Mouse (Mus musculus): ENCODE measurements around the gene Sh3bp2. TPM values are rescaled to one million over a fixed set of nuclear protein-coding genes. Genes with fewer than 3 reads are reported as not detected.
A peak's percentile ranks its signal among the peaks of the same experiment; 100 is the strongest.
"Not testable (repeated sequence)": the region's sequence is repeated elsewhere in the genome, so short reads cannot be mapped to it uniquely, and the experiment has no call there.

Gene Sh3bp2
- total and polyA plus RNA-seq, 3 experiments: 2.7 to 4.4 (median 3.1) TPM

- DNase-seq: peak; percentile 97 to 98
- Histone ChIP-seq H3K4me3 (peak within 1 kb of the TSS; percentile 84), H3K4me1 (ENCODE audit: control insufficient read depth, insufficient read depth, low read length) (peaks cover 5% of the 10 kb centered on the region), H3K27me3 (ENCODE audit: control insufficient read depth, insufficient read depth, low read length) (no peaks in the 10 kb centered on the region), H3K36me3 (ENCODE audit: control insufficient read depth, insufficient read depth, low read length) (peaks cover 8% of the 10 kb centered on the region), H3K79me2 (replicated peaks; ENCODE audit: control insufficient read depth, insufficient read depth, low read length) (peaks cover 10% of the 10 kb centered on the region), H3K27ac (peak within 1 kb of the TSS; percentile 97), H3K9ac (ENCODE audit: low read depth, low read length) (peak within 1 kb of the TSS; percentile 95)
- TF ChIP-seq EP300 (IDR thresholded peaks at IDR 0.05; ENCODE audit: insufficient read depth, low read depth, low read length) (peak; percentile 64; the same call in 1 of the 2 replicates), POLR2A (IDR thresholded peaks at IDR 0.05; ENCODE audit: insufficient read depth, low read depth, low read length) (peak; percentile 99), CTCF (IDR thresholded peaks at IDR 0.05) (peak; percentile 48)
- intact Hi-C loops (cut with DNase I): no loop called here
- under 1% methylated on average over 82 of the region's 84 CpGs for WGBS
Measured at GRCm38 (mm10) chr5:34573268-34574221, 47.9 kb downstream of the Sh3bp2 start, which contains the start of gene Add1. Gene Add1 (plus strand): TSS chr5:34573664.

GRCm38 (mm10) chr5:34574721-34575120 lies 49.1 kb downstream of the Sh3bp2 start:
- intact Hi-C loops (cut with DNase I): no loop called here
- peaks cover 7% of the 10 kb centered on the region for H3K4me1 ChIP-seq (ENCODE audit: control insufficient read depth, insufficient read depth, low read length)
- WGBS: 23% methylated on average over 10 of the region's 10 CpGs
- H3K27ac ChIP-seq: peak overlapping the region; percentile 97
- H3K36me3 ChIP-seq (ENCODE audit: control insufficient read depth, insufficient read depth, low read length): peaks cover 8% of the 10 kb centered on the region
- TF ChIP-seq EP300 (IDR thresholded peaks at IDR 0.05; ENCODE audit: insufficient read depth, low read depth, low read length) (no peak), POLR2A (IDR thresholded peaks at IDR 0.05; ENCODE audit: insufficient read depth, low read depth, low read length) (no peak), CTCF (IDR thresholded peaks at IDR 0.05) (no peak)
- H3K9ac ChIP-seq (ENCODE audit: low read depth, low read length): peak overlapping the region; percentile 41; the same call in 1 of the 2 replicates
- H3K79me2 ChIP-seq (replicated peaks; ENCODE audit: control insufficient read depth, insufficient read depth, low read length): peaks cover 14% of the 10 kb centered on the region
- H3K4me3 ChIP-seq: peak overlapping the region; percentile 84
- DNase-seq: no peak
- H3K27me3 ChIP-seq (ENCODE audit: control insufficient read depth, insufficient read depth, low read length): no peaks in the 10 kb centered on the region

GRCm38 (mm10) chr5:34576286-34576685 lies 50.6 kb downstream of the Sh3bp2 start:
- Histone ChIP-seq H3K27ac (no peak overlapping the region), H3K4me1 (ENCODE audit: control insufficient read depth, insufficient read depth, low read length) (peaks cover 9% of the 10 kb centered on the region), H3K9ac (ENCODE audit: low read depth, low read length) (no peak overlapping the region), H3K79me2 (replicated peaks; ENCODE audit: control insufficient read depth, insufficient read depth, low read length) (peaks cover 16% of the 10 kb centered on the region), H3K27me3 (ENCODE audit: control insufficient read depth, insufficient read depth, low read length) (no peaks in the 10 kb centered on the region), H3K36me3 (ENCODE audit: control insufficient read depth, insufficient read depth, low read length) (peaks cover 8% of the 10 kb centered on the region), H3K4me3 (no peak overlapping the region)
- TF ChIP-seq POLR2A (IDR thresholded peaks at IDR 0.05; ENCODE audit: insufficient read depth, low read depth, low read length) (no peak), CTCF (IDR thresholded peaks at IDR 0.05) (no peak), EP300 (IDR thresholded peaks at IDR 0.05; ENCODE audit: insufficient read depth, low read depth, low read length) (no peak)
- 90% methylated on average over 1 of the region's 1 CpGs for WGBS
- DNase-seq: no peak
- intact Hi-C loops (cut with DNase I): no loop called here

- Histone ChIP-seq H3K27me3 (ENCODE audit: control insufficient read depth, insufficient read depth, low read length) (no peaks in the 10 kb centered on the region), H3K4me3 (no peak overlapping the region), H3K4me1 (ENCODE audit: control insufficient read depth, insufficient read depth, low read length) (peaks cover 20% of the 10 kb centered on the region), H3K9ac (ENCODE audit: low read depth, low read length) (no peak overlapping the region), H3K27ac (no peak overlapping the region), H3K36me3 (ENCODE audit: control insufficient read depth, insufficient read depth, low read length) (peaks cover 16% of the 10 kb centered on the region), H3K79me2 (replicated peaks; ENCODE audit: control insufficient read depth, insufficient read depth, low read length) (peaks cover 16% of the 10 kb centered on the region)
- DNase-seq: no peak
- 97% methylated on average over 7 of the region's 7 CpGs for WGBS
- intact Hi-C loops (cut with DNase I): no loop called here
- TF ChIP-seq CTCF (IDR thresholded peaks at IDR 0.05) (no peak), EP300 (IDR thresholded peaks at IDR 0.05; ENCODE audit: insufficient read depth, low read depth, low read length) (no peak), POLR2A (IDR thresholded peaks at IDR 0.05; ENCODE audit: insufficient read depth, low read depth, low read length) (no peak)
Measured at GRCm38 (mm10) chr5:34578038-34578655, 52.5 kb downstream of the Sh3bp2 start.

- no peak overlapping the region for H3K9ac ChIP-seq (ENCODE audit: low read depth, low read length)
- peaks cover 24% of the 10 kb centered on the region for H3K4me1 ChIP-seq (ENCODE audit: control insufficient read depth, insufficient read depth, low read length)
- H3K27me3 ChIP-seq (ENCODE audit: control insufficient read depth, insufficient read depth, low read length): no peaks in the 10 kb centered on the region
- H3K79me2 ChIP-seq (replicated peaks; ENCODE audit: control insufficient read depth, insufficient read depth, low read length): peaks cover 21% of the 10 kb centered on the region
- intact Hi-C loops (cut with DNase I): no loop called here
- WGBS: 63% methylated on average over 3 of the region's 3 CpGs
- peaks cover 16% of the 10 kb centered on the region for H3K36me3 ChIP-seq (ENCODE audit: control insufficient read depth, insufficient read depth, low read length)
- no peak overlapping the region for H3K27ac ChIP-seq
- TF ChIP-seq CTCF (IDR thresholded peaks at IDR 0.05) (no peak), EP300 (IDR thresholded peaks at IDR 0.05; ENCODE audit: insufficient read depth, low read depth, low read length) (no peak), POLR2A (IDR thresholded peaks at IDR 0.05; ENCODE audit: insufficient read depth, low read depth, low read length) (no peak)
- no peak overlapping the region for H3K4me3 ChIP-seq
- DNase-seq: no peak
Measured at GRCm38 (mm10) chr5:34579377-34579776, 53.7 kb downstream of the Sh3bp2 start.

GRCm38 (mm10) chr5:34581671-34582313 lies 56.2 kb downstream of the Sh3bp2 start:
- peak; percentile 33 to 41 for DNase-seq
- Histone ChIP-seq H3K4me1 (ENCODE audit: control insufficient read depth, insufficient read depth, low read length) (peaks cover 21% of the 10 kb centered on the region), H3K9ac (ENCODE audit: low read depth, low read length) (peak overlapping the region; percentile 56), H3K27ac (peak overlapping the region; percentile 53), H3K79me2 (replicated peaks; ENCODE audit: control insufficient read depth, insufficient read depth, low read length) (peaks cover 24% of the 10 kb centered on the region), H3K36me3 (ENCODE audit: control insufficient read depth, insufficient read depth, low read length) (peaks cover 17% of the 10 kb centered on the region)
- H3K4me3 ChIP-seq; intact Hi-C loops (cut with DNase I); H3K27me3 ChIP-seq (ENCODE audit: control insufficient read depth, insufficient read depth, low read length): not testable (repeated sequence)
- 4% methylated on average over 9 of the region's 10 CpGs for WGBS
